Mouse (Mus musculus) olfactory bulb, adult 2 months (tissue): ENCODE results near the gene Phc2.

ENCODE experiments used
- CTCF ChIP-seq: fragments of 200-500 bp; IDR thresholded peaks from 2 replicates; pipeline ENCODE4 v1.5.1; 2012; ENCODE audit warnings: low read depth, mild to moderate bottlenecking, low read length, moderate library complexity; ENCODE audit not compliant: insufficient read depth
- POLR2A ChIP-seq: fragments of 200-500 bp; IDR thresholded peaks from 2 replicates; pipeline ENCODE4 v1.6.1; 2012; ENCODE audit warnings: mild to moderate bottlenecking, low read depth, low read length, moderate library complexity; ENCODE audit not compliant: insufficient read depth

DNA sequence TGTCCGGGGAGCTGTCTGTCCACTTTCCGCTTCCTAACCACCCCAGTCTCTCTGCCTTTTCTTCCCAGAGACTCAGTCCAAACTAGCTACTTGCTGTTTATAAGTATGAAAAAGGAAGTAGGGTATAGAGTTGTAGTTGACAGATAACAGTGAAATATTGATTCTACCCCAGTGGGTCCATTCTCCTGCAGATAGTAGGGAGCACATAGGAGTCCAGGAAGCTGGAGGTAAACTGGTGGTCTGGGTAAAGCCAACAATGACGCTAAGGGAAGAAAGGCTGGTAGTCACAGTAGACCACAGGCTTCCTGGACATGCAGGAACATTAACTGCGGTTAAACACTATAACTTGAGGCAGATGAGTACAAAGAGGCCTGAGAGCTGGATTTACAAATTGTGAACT lies 36.7 kb downstream of the Phc2 start:
- TF ChIP-seq CTCF (no peak), POLR2A (no peak)
